Mouse (Mus musculus) CH12.LX (cell line): Measurements from ENCODE around the gene Chrnb1. TPM values are rescaled to one million over a fixed set of nuclear protein-coding genes. Genes with fewer than 3 reads are reported as not detected.

Experiments used
- DNase-seq: peaks from one replicate; pipeline ENCODE4 v3.0.0-alpha.2; 2013; ENCODE audit errors: extremely low read depth
- H3K27ac ChIP-seq: 2 replicates; pipeline ENCODE4 v1.5.1; 2012; ENCODE audit warnings: low read depth, mild to moderate bottlenecking, control low read depth, moderate library complexity; ENCODE audit not compliant: insufficient read depth
- H3K27me3 ChIP-seq: replicated peaks from 2 replicates; pipeline ENCODE3; 2012; ENCODE audit warnings: inconsistent platforms
- H3K36me3 ChIP-seq, 2 experiments: replicated peaks in 1 of 2; 2 replicates each; pipeline versions ENCODE3 to v1.6.1; 2012; ENCODE audit warnings: inconsistent platforms in 1 of 2, low read length in 1 of 2, mild to moderate bottlenecking in 1 of 2, mixed read lengths in 1 of 2, moderate library complexity in 1 of 2; ENCODE audit not compliant: control insufficient read depth in 1 of 2, insufficient read depth in 1 of 2
- H3K4me1 ChIP-seq, 2 experiments: 2 replicates each; pipeline ENCODE4 v1.6.1; 2012; ENCODE audit warnings: inconsistent platforms in 1 of 2, moderate library complexity in 1 of 2; ENCODE audit not compliant: insufficient read depth in 2 of 2, control insufficient read depth in 1 of 2
- H3K4me2 ChIP-seq: 2 replicates; pipeline ENCODE4 v1.6.1; 2012; ENCODE audit warnings: low read depth, mild to moderate bottlenecking, control low read depth; ENCODE audit not compliant: poor library complexity, insufficient read depth, severe bottlenecking
- H3K4me3 ChIP-seq, 3 experiments: fragments of 150-350 bp in 1 of 3; sonication (generic) in 1 of 3; replicated peaks in 1 of 3; 2 replicates each; pipeline versions ENCODE3 to v1.5.1; 2011 to 2012; ENCODE audit warnings: low read depth in 2 of 3, low read length in 2 of 3, mild to moderate bottlenecking in 2 of 3, moderate library complexity in 2 of 3, control low read depth in 1 of 3, improper control_type of control experiment in 1 of 3, inconsistent platforms in 1 of 3, mixed read lengths in 1 of 3; ENCODE audit not compliant: poor library complexity in 1 of 3
- H3K79me2 ChIP-seq: replicated peaks from 2 replicates; pipeline ENCODE4 v1.6.1; 2012; ENCODE audit warnings: mild to moderate bottlenecking, moderate library complexity; ENCODE audit not compliant: control insufficient read depth, poor library complexity, insufficient read depth, severe bottlenecking; ENCODE audit errors: extremely low read depth
- H3K9ac ChIP-seq: 2 replicates; pipeline ENCODE4 v1.6.1; 2012; ENCODE audit warnings: low read depth, mild to moderate bottlenecking, control low read depth, moderate library complexity; ENCODE audit not compliant: insufficient read depth
- H3K9me3 ChIP-seq: replicated peaks from 2 replicates; pipeline ENCODE3; 2012; ENCODE audit warnings: low read length, inconsistent platforms, mixed read lengths
- CHD2 ChIP-seq: IDR thresholded peaks from 2 replicates; pipeline ENCODE4 v1.6.1; 2011; ENCODE audit warnings: low read length, improper control_type of control experiment
- EP300 ChIP-seq: IDR thresholded peaks from 2 replicates; pipeline ENCODE4 v1.6.1; 2011; ENCODE audit warnings: low read length, improper control_type of control experiment
- ETS1 ChIP-seq: conservative IDR thresholded peaks from 2 replicates; pipeline ENCODE4 v1.6.1; 2012; ENCODE audit warnings: low read depth, mild to moderate bottlenecking, inconsistent platforms, low read length, improper control_type of control experiment, moderate library complexity
- GABPA ChIP-seq: IDR thresholded peaks from 2 replicates; pipeline ENCODE4 v1.6.1; 2012; ENCODE audit warnings: low read depth, low read length, improper control_type of control experiment, inconsistent platforms; ENCODE audit not compliant: insufficient replicate concordance
- JUND ChIP-seq: conservative IDR thresholded peaks from 2 replicates; pipeline ENCODE4 v1.6.1; 2011; ENCODE audit warnings: low read depth, low read length, improper control_type of control experiment
- MAX ChIP-seq: IDR thresholded peaks from 2 replicates; pipeline ENCODE4 v1.6.1; 2011; ENCODE audit warnings: low read length, improper control_type of control experiment
- MAZ ChIP-seq: IDR thresholded peaks from 2 replicates; pipeline ENCODE4 v1.6.1; 2012; ENCODE audit warnings: low read depth, mild to moderate bottlenecking, inconsistent platforms, low read length, improper control_type of control experiment, moderate library complexity
- PAX5 ChIP-seq: IDR thresholded peaks from 2 replicates; pipeline ENCODE4 v1.6.1; 2012; ENCODE audit warnings: low read length, inconsistent platforms, mixed read lengths
- POLR2AphosphoS2 ChIP-seq: IDR thresholded peaks from 2 replicates; pipeline ENCODE4 v1.6.1; 2011; ENCODE audit warnings: low read depth, low read length, improper control_type of control experiment
- RAD21 ChIP-seq: IDR thresholded peaks from 2 replicates; pipeline ENCODE4 v1.6.1; 2011; ENCODE audit warnings: low read depth, mild to moderate bottlenecking, low read length, improper control_type of control experiment, moderate library complexity
- TBP ChIP-seq: conservative IDR thresholded peaks from 2 replicates; pipeline ENCODE4 v1.6.1; 2011; ENCODE audit warnings: low read depth, low read length, improper control_type of control experiment
- ZC3H11A ChIP-seq: IDR thresholded peaks from 2 replicates; pipeline ENCODE4 v1.6.1; 2012; ENCODE audit warnings: low read depth, mild to moderate bottlenecking, inconsistent platforms, low read length, improper control_type of control experiment
- dilution Hi-C: fragments of 300-500 bp; cut with MboI; formaldehyde crosslinking; loops from 2 replicates; pipeline ENCODE4 v1.14.3; 2020; ENCODE audit warnings: low sequenced_read_pairs; ENCODE audit not compliant: extremely low pct_unique_long_range_greater_than_20kb, extremely low pct_ligation_motif_present
- in situ Hi-C: fragments of 300-500 bp; cut with MboI; formaldehyde crosslinking; loops from 3 replicates; pipeline ENCODE4 v1.14.3; 2019; ENCODE audit warnings: low sequenced_read_pairs, low pct_ligation_motif_present, low pct_unique_long_range_greater_than_20kb, mixed read lengths
- polyA plus RNA-seq: library from polyadenylated mRNA; unstranded; fragments of >175 nt; gene quantifications from 2 replicates; pipeline ENCODE4 v1.2.1, GENCODE M21; 2012; ENCODE audit warnings: low read depth; ENCODE audit not compliant: insufficient read length
- total RNA-seq, 2 experiments: library from RNA; depleted of rRNA; stranded (reverse); fragments of 300-350 nt in 1 of 2; fragments of >200 nt in 1 of 2; gene quantifications; 2 replicates each; pipeline ENCODE4 v1.2.3; 2012 to 2014

Gene Chrnb1
- total and polyA plus RNA-seq, 3 experiments, result 1.9 to 5.9 (median 2.2) TPM

- peaks cover 38% of the 10 kb centered on the region for H3K27me3 ChIP-seq
- H3K9me3 ChIP-seq, result no peaks in the 10 kb centered on the region
- H3K79me2 ChIP-seq, result no peaks in the 10 kb centered on the region
- no peak for DNase-seq
- peaks cover 10 to 18% of the 10 kb centered on the region in 2 experiments for H3K4me1 ChIP-seq
- peak overlapping the region; percentile 59 to 100 (median 62) for H3K4me3 ChIP-seq
- no peak overlapping the region for H3K27ac ChIP-seq
- H3K4me2 ChIP-seq, result peak overlapping the region; percentile 98
- dilution Hi-C loops, result no loop called here
- TF ChIP-seq EP300 (no peak), ZC3H11A (no peak), MAZ (no peak), CHD2 (peak; percentile 47; the same call in 1 of the 2 replicates)
- TF ChIP-seq, all 38 proteins: peak for 1
- H3K9ac ChIP-seq, result peak overlapping the region; percentile 66
- in situ Hi-C loops, result no loop called here
- peaks cover 3 to 9% of the 10 kb centered on the region in 2 experiments for H3K36me3 ChIP-seq
Measured at GRCm38 (mm10) chr11:69836703-69837576, 41.2 kb upstream of the Chrnb1 start.

GRCm38 (mm10) chr11:69835966-69836335 is 40.2 kb upstream of the Chrnb1 start:
- in situ Hi-C loops, result no loop called here
- H3K27ac ChIP-seq, result no peak overlapping the region
- TF ChIP-seq MAX (no peak), TBP (no peak), GABPA (no peak), JUND (no peak), PAX5 (no peak), CHD2 (no peak), POLR2AphosphoS2 (no peak), ZC3H11A (no peak), EP300 (no peak), RAD21 (no peak), ETS1 (no peak)
- TF ChIP-seq, all 38 proteins: peak for 0
- dilution Hi-C loops, result no loop called here
- Histone ChIP-seq H3K36me3 (peaks cover 3 to 9% of the 10 kb centered on the region in 2 experiments), H3K79me2 (no peaks in the 10 kb centered on the region), H3K4me1 (peaks cover 10 to 18% of the 10 kb centered on the region in 2 experiments), H3K4me3 (no peak overlapping the region), H3K4me2 (no peak overlapping the region), H3K27me3 (peaks cover 45% of the 10 kb centered on the region), H3K9me3 (no peaks in the 10 kb centered on the region), H3K9ac (no peak overlapping the region)
- DNase-seq, result no peak
